Mouse (Mus musculus): ENCODE measurements around the gene Plk5.
A peak's percentile ranks its signal among the peaks of the same experiment; 100 is the strongest.

Gene Plk5

DNA sequence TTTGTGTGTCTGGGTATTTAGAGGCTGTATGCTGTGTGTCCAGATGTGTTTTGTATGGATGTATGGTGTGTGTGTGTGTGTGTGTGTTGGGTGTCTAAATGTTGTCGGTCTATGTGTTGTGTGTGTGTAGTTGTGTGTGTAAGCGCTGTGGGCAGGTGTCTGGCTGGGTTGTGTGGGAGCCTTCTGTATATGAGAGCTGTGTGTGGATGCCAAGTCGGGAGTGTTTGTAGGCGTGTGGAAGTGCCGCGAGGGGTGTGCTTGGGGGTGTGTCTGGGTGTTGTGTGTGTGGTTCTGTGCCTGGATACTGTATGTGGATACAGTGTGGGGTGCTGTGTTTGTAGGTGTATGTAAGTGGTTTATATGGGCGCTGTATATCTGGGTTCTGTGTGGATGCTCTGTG, 1.1 kb downstream of the Plk5 start:
- peak; percentile 55 to 63 for DNase-seq (ENCODE audit: low spot score in 2 of 2)

DNA sequence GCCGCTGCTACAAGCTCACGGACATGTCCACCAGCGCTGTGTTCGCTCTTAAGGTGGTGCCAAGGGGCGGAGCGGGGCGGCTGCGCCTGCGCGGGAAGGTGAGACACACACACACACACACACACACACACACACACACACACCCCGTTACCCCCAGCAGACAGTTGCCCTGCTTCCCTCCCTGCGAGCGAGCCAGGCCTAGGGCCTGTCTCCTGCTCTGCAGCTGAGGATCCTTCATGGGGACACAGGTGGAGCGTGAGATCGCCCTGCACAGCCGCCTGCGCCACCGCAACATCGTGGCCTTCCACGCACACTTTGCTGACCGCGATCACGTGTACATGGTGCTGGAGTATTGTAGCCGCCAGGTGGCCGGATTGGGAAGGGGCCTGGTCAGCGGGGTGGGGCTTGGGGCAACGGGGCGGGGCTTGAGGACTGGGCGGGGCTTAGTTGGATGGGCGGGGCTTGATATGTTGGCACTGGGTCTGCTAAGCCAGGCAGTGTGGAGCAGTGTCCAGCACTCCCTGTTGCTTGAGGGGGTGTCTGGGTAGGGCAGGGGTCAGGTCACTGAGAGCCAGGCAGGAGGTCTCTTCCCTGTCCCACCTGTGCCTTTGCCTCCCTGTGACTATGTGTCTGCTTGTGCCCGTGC, 1.9 kb downstream of the Plk5 start:
- DNase-seq (ENCODE audit: low spot score in 2 of 2): peak in 1 of 2 experiments; percentile 29

- DNase-seq (ENCODE audit: low spot score in 2 of 2): no peak
Observed at GRCm38 (mm10) chr10:80363734-80364133, 7.5 kb downstream of the Plk5 start.

- DNase-seq (ENCODE audit: low spot score in 2 of 2): no peak
Observed at GRCm38 (mm10) chr10:80365736-80366135, 9.5 kb downstream of the Plk5 start.

DNA sequence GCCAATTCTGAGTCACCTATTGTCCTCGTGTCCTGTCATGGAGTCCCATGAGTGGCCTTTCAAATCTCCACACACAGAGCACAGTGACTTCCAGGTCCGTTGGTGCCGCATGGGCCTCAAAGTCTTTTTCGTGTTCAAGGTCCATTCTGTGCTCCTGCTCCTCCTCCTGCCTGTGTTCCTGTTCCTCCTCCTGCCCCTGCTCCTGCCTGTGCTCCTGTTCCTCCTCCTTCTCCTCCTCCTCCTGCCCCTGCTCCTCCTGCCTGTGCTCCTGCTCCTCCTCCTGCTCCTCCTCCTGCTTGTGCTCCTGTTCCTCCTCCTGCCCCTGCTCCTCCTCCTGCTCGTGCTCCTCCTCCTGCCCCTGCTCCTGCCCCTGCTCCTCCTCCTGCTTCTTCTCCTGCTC, 11.7 kb downstream of the Plk5 start:
- no peak for DNase-seq (ENCODE audit: low spot score in 2 of 2)

GRCm38 (mm10) chr10:80368392-80368791, 12.1 kb downstream of the Plk5 start:
- no peak for DNase-seq (ENCODE audit: low spot score in 2 of 2)

GRCm38 (mm10) chr10:80369995-80370747, 13.9 kb downstream of the Plk5 start:
- DNase-seq (ENCODE audit: low spot score in 2 of 2): peak; percentile 78

DNA sequence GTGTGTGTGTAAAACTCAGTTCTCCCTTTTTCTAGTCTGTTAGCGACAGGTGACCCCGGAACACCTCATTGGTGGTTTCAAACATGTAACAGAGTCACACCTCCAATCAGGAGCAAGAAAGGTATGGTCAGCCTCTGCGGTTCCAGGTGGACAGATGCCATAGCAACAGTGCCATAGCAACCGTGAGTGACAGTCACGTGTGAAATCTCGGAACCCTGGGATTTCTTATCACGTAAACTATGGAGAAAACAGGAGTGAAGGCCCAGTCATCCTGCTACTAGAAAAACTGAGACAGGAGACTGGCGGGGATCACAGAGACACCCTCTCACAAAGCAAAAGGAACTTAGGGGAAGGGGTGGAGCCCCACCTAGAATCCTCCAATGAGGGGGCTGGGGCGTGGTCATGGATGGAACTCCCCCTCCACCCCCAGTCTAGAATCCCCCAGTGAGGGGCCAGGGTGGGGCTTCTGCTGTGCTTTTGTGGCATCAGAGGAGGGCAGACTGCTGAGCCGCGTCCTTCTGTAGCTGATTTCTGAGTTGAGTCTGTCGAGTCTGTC, 15.2 kb downstream of the Plk5 start:
- peak; percentile 64 to 70 for DNase-seq (ENCODE audit: low spot score in 2 of 2)

GRCm38 (mm10) chr10:80371983-80372382, 15.7 kb downstream of the Plk5 start:
- DNase-seq (ENCODE audit: low spot score in 2 of 2): no peak

DNA sequence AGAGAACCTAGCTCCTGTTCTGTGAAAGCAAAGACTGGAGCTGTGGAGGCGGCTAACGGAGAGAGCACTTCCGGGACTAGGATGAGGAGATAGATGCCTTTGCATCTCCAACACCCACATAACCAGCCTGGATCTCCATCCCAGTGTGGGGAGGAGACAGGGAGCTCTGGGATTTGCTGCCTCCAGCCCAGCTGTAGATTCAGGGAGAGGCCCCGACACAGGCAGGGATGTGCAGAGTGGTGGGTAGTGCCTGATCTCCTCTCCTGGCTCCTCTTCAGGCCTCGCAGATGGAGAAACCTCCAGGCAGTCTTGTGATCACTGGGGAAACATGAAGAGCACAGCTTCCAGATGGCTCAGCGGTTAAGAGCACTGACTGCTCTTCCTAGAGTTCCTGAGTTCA, 16.4 kb downstream of the Plk5 start:
- DNase-seq (ENCODE audit: low spot score in 2 of 2): peak; percentile 48 to 56

GRCm38 (mm10) chr10:80374063-80374462, 17.8 kb downstream of the Plk5 start:
- DNase-seq (ENCODE audit: low spot score in 2 of 2): peak; percentile 79 to 87

DNA sequence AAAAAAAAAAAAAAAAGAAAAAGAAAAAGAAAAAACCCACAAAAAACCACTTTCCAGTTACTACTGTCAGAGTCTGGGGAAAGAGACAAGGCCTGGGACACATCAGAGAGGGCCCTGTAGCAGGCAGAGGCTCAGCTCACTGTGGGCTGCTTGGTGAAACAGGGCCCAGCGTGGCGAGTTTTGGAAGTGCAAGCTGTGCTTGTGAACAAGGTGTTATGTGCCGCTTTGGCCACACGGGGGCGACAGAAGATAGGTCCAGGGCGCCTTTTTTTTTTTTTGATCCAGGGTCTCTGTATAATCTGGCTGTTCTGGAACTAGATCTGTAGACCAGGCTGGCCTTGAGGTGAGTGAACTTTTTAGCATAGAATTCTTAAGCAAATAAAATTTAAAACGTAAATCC, 19.9 kb downstream of the Plk5 start:
- DNase-seq (ENCODE audit: low spot score in 2 of 2): peak; percentile 92 to 93

DNA sequence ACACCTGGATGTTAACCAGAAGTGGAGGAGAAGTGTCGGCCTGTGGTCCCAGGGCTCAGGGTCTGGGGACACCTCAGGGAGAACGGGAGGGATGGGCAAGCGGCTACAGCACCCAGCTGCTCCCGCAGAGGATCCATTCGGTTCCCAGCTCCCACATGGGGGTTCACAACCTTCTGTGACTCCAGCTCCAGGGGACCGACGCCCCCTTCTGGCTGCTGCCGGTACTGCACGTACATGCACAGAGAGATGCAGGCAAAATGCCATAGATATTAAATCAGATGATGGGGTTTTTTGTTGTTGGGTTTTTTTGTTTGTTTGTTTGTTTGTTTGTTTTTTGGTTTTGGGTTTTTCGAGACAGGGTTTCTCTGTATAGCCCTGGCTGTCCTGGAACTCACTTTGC, 21.5 kb downstream of the Plk5 start:
- DNase-seq (ENCODE audit: low spot score in 2 of 2): no peak

DNA sequence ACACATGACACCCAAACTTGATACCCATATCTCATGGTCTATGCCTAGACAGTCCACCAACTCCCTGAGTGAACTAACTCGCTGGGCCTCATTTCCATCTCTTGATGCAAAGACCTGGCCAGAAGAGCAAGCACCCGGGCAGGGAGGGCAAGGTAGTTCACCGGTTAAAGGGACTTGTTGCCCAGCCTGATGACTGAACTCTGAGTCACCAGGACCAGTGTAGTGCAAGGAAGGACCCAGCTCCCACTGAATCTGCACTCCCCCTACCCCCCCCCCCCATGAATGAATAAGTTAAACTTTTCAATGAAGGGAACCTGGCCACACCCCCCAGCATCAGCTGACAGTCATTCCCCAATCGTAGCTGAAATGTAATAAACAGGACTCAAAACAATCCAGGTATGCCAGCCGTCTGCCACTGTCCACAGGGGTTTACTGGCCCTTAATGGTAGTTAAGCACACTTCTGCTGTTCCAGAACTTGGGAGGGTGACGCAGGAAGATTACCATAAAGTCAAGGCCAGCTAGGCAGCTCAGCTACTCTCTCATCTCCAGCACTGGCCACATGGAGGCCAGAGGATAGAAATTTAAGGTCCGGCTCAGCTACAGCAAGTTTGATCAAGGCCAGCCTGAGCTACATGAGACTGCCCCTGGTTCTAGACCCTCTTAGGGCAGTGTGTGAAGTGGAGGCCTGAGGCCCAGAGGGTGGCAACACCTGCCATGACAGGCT, 26.5 kb downstream of the Plk5 start:
- DNase-seq (ENCODE audit: low spot score in 2 of 2): no peak

GRCm38 (mm10) chr10:80383431-80383830, 27.2 kb downstream of the Plk5 start:
- DNase-seq (ENCODE audit: low spot score in 2 of 2): no peak

GRCm38 (mm10) chr10:80384115-80384639, 27.9 kb downstream of the Plk5 start:
- DNase-seq (ENCODE audit: low spot score in 2 of 2): no peak

DNA sequence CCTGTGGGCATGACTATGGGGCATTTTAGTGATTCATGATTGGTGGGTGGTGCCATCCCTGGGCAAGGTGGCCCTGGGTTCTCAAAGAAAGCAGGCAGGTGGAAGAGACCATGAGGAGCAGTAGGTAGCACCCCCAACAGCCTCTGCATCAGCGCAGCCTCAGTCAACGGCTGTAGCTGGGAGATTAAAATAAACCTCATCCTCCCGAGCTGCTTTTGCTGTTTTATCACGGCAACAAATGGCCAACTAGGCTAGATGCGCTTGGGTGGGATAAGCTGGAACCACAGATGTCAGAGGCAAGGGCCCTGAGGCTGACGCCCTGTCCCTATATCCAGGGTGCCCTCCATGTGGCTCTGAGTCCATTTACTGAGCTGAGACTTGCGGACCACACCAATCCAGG, 28.4 kb downstream of the Plk5 start:
- DNase-seq (ENCODE audit: low spot score in 2 of 2): no peak

- no peak for DNase-seq (ENCODE audit: low spot score in 2 of 2)
Observed at GRCm38 (mm10) chr10:80385310-80385709, 29.1 kb downstream of the Plk5 start.

GRCm38 (mm10) chr10:80385811-80386734, 29.8 kb downstream of the Plk5 start:
- peak in 1 of 2 experiments; percentile 34 for DNase-seq (ENCODE audit: low spot score in 2 of 2)

- DNase-seq (ENCODE audit: low spot score in 2 of 2): no peak
Observed at GRCm38 (mm10) chr10:80386735-80387471, 30.6 kb downstream of the Plk5 start.

Data from right cerebral cortex, adult 2 months (tissue).